Mouse (Mus musculus) adrenal gland, adult 2 months (tissue): ENCODE measurements around the gene H2al1j. TPM values are rescaled to one million over a fixed set of nuclear protein-coding genes. Genes with fewer than 3 reads are reported as not detected.

ENCODE experiments used
- polyA plus RNA-seq: library from polyadenylated mRNA; depleted of rRNA; stranded (reverse); fragments of >200 nt; gene quantifications from 2 replicates; pipeline ENCODE4 v1.2.3, GENCODE M21; 2012; rRNA removed
- total RNA-seq, 2 experiments: library from RNA; stranded (reverse); gene quantifications; 2 replicates each; pipeline ENCODE4 v1.2.3; 2021

H2al1j gene
- total and polyA plus RNA-seq, 3 experiments: not detected

Other genes with a start within 250 kb of the H2al1j start
- gene H2al1a, start 28.6 kb upstream of the H2al1j start, total RNA-seq: not detected
- gene H2al1a, start 28.6 kb upstream of the H2al1j start, polyA plus RNA-seq: not detected in 2 replicates
- gene H2al1b, start 25.4 kb upstream of the H2al1j start, total RNA-seq: not detected
- gene H2al1b, start 25.4 kb upstream of the H2al1j start, polyA plus RNA-seq: not detected in 2 replicates
- gene H2al1c, start 22.2 kb upstream of the H2al1j start, total RNA-seq: not detected
- not detected in 2 replicates for gene H2al1c, start 22.2 kb upstream of the H2al1j start, polyA plus RNA-seq
- gene H2al1d, start 19.0 kb upstream of the H2al1j start, total RNA-seq: not detected
- not detected in 2 replicates for gene H2al1d, start 19.0 kb upstream of the H2al1j start, polyA plus RNA-seq
- gene H2al1e, start 15.9 kb upstream of the H2al1j start, total RNA-seq: not detected
- gene H2al1e, start 15.9 kb upstream of the H2al1j start, polyA plus RNA-seq: not detected in 2 replicates
- gene H2al1f, start 12.7 kb upstream of the H2al1j start, total RNA-seq: not detected
- not detected in 2 replicates for gene H2al1f, start 12.7 kb upstream of the H2al1j start, polyA plus RNA-seq
- gene H2al1g, start 9.6 kb upstream of the H2al1j start, total RNA-seq: not detected
- not detected in 2 replicates for gene H2al1g, start 9.6 kb upstream of the H2al1j start, polyA plus RNA-seq
- not detected for gene H2al1h, start 6.3 kb upstream of the H2al1j start, total RNA-seq
- not detected in 2 replicates for gene H2al1h, start 6.3 kb upstream of the H2al1j start, polyA plus RNA-seq
- not detected for gene H2al1i, start 3.2 kb upstream of the H2al1j start, total RNA-seq
- gene H2al1i, start 3.2 kb upstream of the H2al1j start, polyA plus RNA-seq: not detected in 2 replicates